Mouse (Mus musculus) embryo, embryonic 9.5 days (tissue): Measurements from ENCODE around the gene Gm4491.

Source experiments
- DNase-seq: peaks from one replicate; pipeline ENCODE4 v3.0.0-alpha.2; 2017; ENCODE audit errors: extremely low spot score

Gene Gm4491

GRCm38 (mm10) chr14:57084180-57084668 lies 31.5 kb downstream of the Gm4491 start:
- no peak for DNase-seq

GRCm38 (mm10) chr14:57082863-57083262 lies 32.8 kb downstream of the Gm4491 start:
- no peak for DNase-seq

- no peak for DNase-seq
Measured at GRCm38 (mm10) chr14:57075537-57075936, 40.1 kb downstream of the Gm4491 start.

- peak; percentile 67 for DNase-seq
Measured at GRCm38 (mm10) chr14:57069906-57070305, 45.8 kb downstream of the Gm4491 start.

GRCm38 (mm10) chr14:57066053-57066452 lies 49.6 kb downstream of the Gm4491 start:
- no peak for DNase-seq
